ENCODE assay signal across 8 mouse cellular contexts in the genomic region with DNA sequence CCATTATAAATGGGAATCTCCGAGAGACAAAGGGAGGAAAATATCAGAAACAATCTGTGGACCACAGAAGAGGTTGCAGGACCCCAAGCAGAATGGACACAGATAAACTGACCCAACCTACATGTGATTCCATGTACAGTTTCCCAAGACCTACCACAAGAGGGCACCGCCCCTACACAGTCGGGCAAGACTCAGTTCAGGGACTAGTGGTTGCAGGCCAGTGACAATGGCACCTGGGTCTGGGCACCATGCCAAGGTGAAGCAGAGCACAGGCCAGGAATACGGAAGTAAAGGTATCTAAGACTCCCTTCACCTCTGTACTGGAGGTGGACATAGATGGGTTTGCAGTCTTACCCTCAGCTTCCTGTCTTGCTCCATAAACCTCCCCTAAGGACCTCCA. TPM values are rescaled to one million over a fixed set of nuclear protein-coding genes. Genes with fewer than 3 reads are reported as not detected.
A peak's percentile ranks its signal among the peaks of the same experiment; 100 is the strongest.
DNase-seq lines count a peak whose midpoint lies in the region; ATAC-seq and TF ChIP-seq lines count a peak whose summit lies in the region.

No protein-coding gene starts in this region.

- DNase-seq in hindbrain, embryonic 10.5 days (ENCODE audit: low spot score) = peak; percentile 33
- peak; percentile 28 to 60 for DNase-seq in cerebellum, postnatal 25 days
- peak; percentile 55 for DNase-seq in kidney, postnatal 0 days (ENCODE audit: low spot score)
- DNase-seq in yolk sac, embryonic 10.5 days (ENCODE audit: low spot score) = peak; percentile 30
- no peak for DNase-seq in heart, adult 8-10 months (ENCODE audit: low spot score)

- H3K9me3 ChIP-seq in hindbrain, embryonic 10.5 days = no peaks in the 10 kb centered on the region
- H3K9me3 ChIP-seq in hindbrain, embryonic 12.5 days (replicated peaks) = no peaks in the 10 kb centered on the region
- no peaks in the 10 kb centered on the region; the same call in 1 of the 2 replicates for H3K9me3 ChIP-seq in ES-Bruce4 (replicated peaks; ENCODE audit: control insufficient read depth, insufficient read depth, low read length, poor library complexity, severe bottlenecking)
- H3K9me3 ChIP-seq in kidney, postnatal 0 days (replicated peaks; ENCODE audit: low read length) = no peaks in the 10 kb centered on the region

- H3K27me3 ChIP-seq in hindbrain, embryonic 10.5 days (ENCODE audit: insufficient read depth, poor library complexity, severe bottlenecking) = no peaks in the 10 kb centered on the region
- H3K27me3 ChIP-seq in hindbrain, embryonic 12.5 days = no peaks in the 10 kb centered on the region
- H3K27me3 ChIP-seq in ES-Bruce4 (ENCODE audit: control insufficient read depth, insufficient read depth, low read length, poor library complexity, severe bottlenecking) = no peaks in the 10 kb centered on the region
- no peaks in the 10 kb centered on the region for H3K27me3 ChIP-seq in kidney, postnatal 0 days (ENCODE audit: insufficient read depth, low read length)

- no peak for TF ChIP-seq EP300 in ES-Bruce4 (IDR thresholded peaks at IDR 0.05; ENCODE audit: insufficient read depth, low read depth, low read length)

- no peak overlapping the region for H3K4me3 ChIP-seq in hindbrain, embryonic 10.5 days
- no peak overlapping the region for H3K4me3 ChIP-seq in hindbrain, embryonic 12.5 days
- no peak overlapping the region for H3K4me3 ChIP-seq in ES-Bruce4 (ENCODE audit: low read depth, low read length)
- no peak overlapping the region for H3K4me3 ChIP-seq in kidney, postnatal 0 days (replicated peaks; ENCODE audit: low read depth, low read length)

- no peak for ATAC-seq in hindbrain, embryonic 12.5 days (ENCODE audit: low FRiP score)
- peak; percentile 76; the same call in 1 of the 2 replicates for ATAC-seq in kidney, postnatal 0 days (replicated peaks; ENCODE audit: low FRiP score, low read depth)
- peak; percentile 51 for ATAC-seq in monocyte, adult 5-6 weeks (replicated peaks; ENCODE audit: insufficient number of reproducible peaks, low FRiP score, low TSS enrichment, poor library complexity, severe bottlenecking)

- no peak overlapping the region for H3K9ac ChIP-seq in hindbrain, embryonic 12.5 days
- no peak overlapping the region for H3K9ac ChIP-seq in ES-Bruce4 (ENCODE audit: low read depth, poor library complexity, severe bottlenecking)
- H3K9ac ChIP-seq in kidney, postnatal 0 days (ENCODE audit: low read depth, low read length) = no peak overlapping the region

- WGBS in hindbrain, embryonic 10.5 days = 66% methylated on average over 4 of the region's 4 CpGs
- WGBS in hindbrain, embryonic 12.5 days = 69% methylated on average over 4 of the region's 4 CpGs
- 46% methylated on average over 4 of the region's 4 CpGs for WGBS in kidney, postnatal 0 days

- peak; percentile 74 for TF ChIP-seq CTCF in ES-Bruce4 (IDR thresholded peaks at IDR 0.05; ENCODE audit: low read depth, low read length)
- TF ChIP-seq CTCF in kidney, postnatal 0 days (IDR thresholded peaks at IDR 0.05; ENCODE audit: low read depth) = peak; percentile 78

- peaks cover 34% of the 10 kb centered on the region for H3K36me3 ChIP-seq in hindbrain, embryonic 10.5 days
- peaks cover 31% of the 10 kb centered on the region for H3K36me3 ChIP-seq in hindbrain, embryonic 12.5 days
- peaks cover 7% of the 10 kb centered on the region; the same call in 1 of the 2 replicates for H3K36me3 ChIP-seq in ES-Bruce4 (ENCODE audit: control insufficient read depth, insufficient read depth, low read length, poor library complexity, severe bottlenecking)
- H3K36me3 ChIP-seq in kidney, postnatal 0 days (ENCODE audit: insufficient read depth, low read length) = peaks cover 18% of the 10 kb centered on the region

- no peaks in the 10 kb centered on the region for H3K4me1 ChIP-seq in hindbrain, embryonic 10.5 days (replicated peaks)
- H3K4me1 ChIP-seq in hindbrain, embryonic 12.5 days = no peaks in the 10 kb centered on the region
- H3K4me1 ChIP-seq in ES-Bruce4 (ENCODE audit: control insufficient read depth, insufficient read depth, low read length) = no peaks in the 10 kb centered on the region
- no peaks in the 10 kb centered on the region for H3K4me1 ChIP-seq in kidney, postnatal 0 days (replicated peaks; ENCODE audit: insufficient read depth, low read length)

- no peak for TF ChIP-seq POLR2A in ES-Bruce4 (IDR thresholded peaks at IDR 0.05; ENCODE audit: insufficient read depth, low read length)

- H3K4me2 ChIP-seq in hindbrain, embryonic 12.5 days (replicated peaks) = no peak overlapping the region
- no peak overlapping the region for H3K4me2 ChIP-seq in kidney, postnatal 0 days (ENCODE audit: low read length)

- H3K27ac ChIP-seq in hindbrain, embryonic 10.5 days = no peak overlapping the region
- no peak overlapping the region for H3K27ac ChIP-seq in hindbrain, embryonic 12.5 days
- H3K27ac ChIP-seq in ES-Bruce4 (ENCODE audit: insufficient read depth, low read length) = no peak overlapping the region
- no peak overlapping the region for H3K27ac ChIP-seq in kidney, postnatal 0 days

RNA-seq across cellular contexts. Expression of gene Mrgpre, which starts 8.8 kb away (rescaled TPM):
- polyA plus RNA-seq in hindbrain, embryonic 10.5 days (2016; fragmentation: Nextera tagmentation; extraction: Ambion mirVana) = 2.2 and 2.7 TPM in 2 replicates
- 3.0 and 4.2 TPM in 2 replicates for polyA plus RNA-seq in hindbrain, embryonic 12.5 days (2016; fragmentation: Nextera tagmentation; extraction: Ambion mirVana)
- 0.18 and 0.48 TPM in 2 replicates for polyA plus RNA-seq in ES-Bruce4 (2011; ENCODE audit: insufficient read depth, insufficient read length, low read depth, missing spikeins)
- polyA plus RNA-seq in kidney, postnatal 0 days (2015; fragmentation: Nextera tagmentation; extraction: Ambion mirVana) = 1.2 TPM in 2 replicates
- 0.29 to 0.32 TPM in 2 of 3 replicates, not detected in the other for total RNA-seq in monocyte, adult 5-6 weeks (2017)
- 1 to 10 TPM; 1.6 to 1.8 (median 1.6) TPM for total RNA-seq in heart, adult 8-10 months (2022)

RNA-seq across cellular contexts. Expression of gene Mrgprg, which starts 26.3 kb away (rescaled TPM):
- polyA plus RNA-seq in hindbrain, embryonic 10.5 days (2016; fragmentation: Nextera tagmentation; extraction: Ambion mirVana) = not detected in 2 replicates
- not detected in 2 replicates for polyA plus RNA-seq in hindbrain, embryonic 12.5 days (2016; fragmentation: Nextera tagmentation; extraction: Ambion mirVana)
- not detected in 2 replicates for polyA plus RNA-seq in ES-Bruce4 (2011; ENCODE audit: insufficient read depth, insufficient read length, low read depth, missing spikeins)
- not detected in 2 replicates for polyA plus RNA-seq in kidney, postnatal 0 days (2015; fragmentation: Nextera tagmentation; extraction: Ambion mirVana)
- not detected in 3 replicates for total RNA-seq in monocyte, adult 5-6 weeks (2017)
- total RNA-seq in heart, adult 8-10 months (2022) = not detected

RNA-seq across cellular contexts. Expression of gene Nadsyn1, which starts 29.5 kb away (rescaled TPM):
- polyA plus RNA-seq in hindbrain, embryonic 10.5 days (2016; fragmentation: Nextera tagmentation; extraction: Ambion mirVana) = 9.0 and 9.5 TPM in 2 replicates
- 9.0 and 9.1 TPM in 2 replicates for polyA plus RNA-seq in hindbrain, embryonic 12.5 days (2016; fragmentation: Nextera tagmentation; extraction: Ambion mirVana)
- polyA plus RNA-seq in ES-Bruce4 (2011; ENCODE audit: insufficient read depth, insufficient read length, low read depth, missing spikeins) = 8.6 and 12.3 TPM in 2 replicates
- 9.4 and 11.1 TPM in 2 replicates for polyA plus RNA-seq in kidney, postnatal 0 days (2015; fragmentation: Nextera tagmentation; extraction: Ambion mirVana)
- 9.3 to 24.7 TPM (median 20.9 TPM) in 3 replicates for total RNA-seq in monocyte, adult 5-6 weeks (2017)
- 1 to 10 TPM; 4.9 to 6.3 (median 5.2) TPM for total RNA-seq in heart, adult 8-10 months (2022)

RNA-seq across cellular contexts. Expression of gene Dhcr7, which starts 29.8 kb away (rescaled TPM):
- polyA plus RNA-seq in hindbrain, embryonic 10.5 days (2016; fragmentation: Nextera tagmentation; extraction: Ambion mirVana) = 92.6 and 95.7 TPM in 2 replicates
- 64.3 and 64.4 TPM in 2 replicates for polyA plus RNA-seq in hindbrain, embryonic 12.5 days (2016; fragmentation: Nextera tagmentation; extraction: Ambion mirVana)
- polyA plus RNA-seq in ES-Bruce4 (2011; ENCODE audit: insufficient read depth, insufficient read length, low read depth, missing spikeins) = 114 and 117 TPM in 2 replicates
- polyA plus RNA-seq in kidney, postnatal 0 days (2015; fragmentation: Nextera tagmentation; extraction: Ambion mirVana) = 28.8 and 30.4 TPM in 2 replicates
- 1.4 to 9.9 TPM (median 3.2 TPM) in 3 replicates for total RNA-seq in monocyte, adult 5-6 weeks (2017)
- 1 to 10 TPM; 4.9 to 6.7 (median 5.5) TPM for total RNA-seq in heart, adult 8-10 months (2022)

RNA-seq across cellular contexts. Expression of gene Osbpl5, which starts 36.3 kb away (rescaled TPM):
- 15.8 and 20.8 TPM in 2 replicates for polyA plus RNA-seq in hindbrain, embryonic 10.5 days (2016; fragmentation: Nextera tagmentation; extraction: Ambion mirVana)
- 30.7 and 32.1 TPM in 2 replicates for polyA plus RNA-seq in hindbrain, embryonic 12.5 days (2016; fragmentation: Nextera tagmentation; extraction: Ambion mirVana)
- polyA plus RNA-seq in ES-Bruce4 (2011; ENCODE audit: insufficient read depth, insufficient read length, low read depth, missing spikeins) = 8.2 and 13.0 TPM in 2 replicates
- polyA plus RNA-seq in kidney, postnatal 0 days (2015; fragmentation: Nextera tagmentation; extraction: Ambion mirVana) = 29.0 and 30.4 TPM in 2 replicates
- total RNA-seq in monocyte, adult 5-6 weeks (2017) = 16.1 to 49.9 TPM (median 22.0 TPM) in 3 replicates
- total RNA-seq in heart, adult 8-10 months (2022) = 10 to 100 TPM; 17.1 to 29.4 (median 20.3) TPM
